Mouse (Mus musculus) small intestine, adult 2 months (tissue): ENCODE measurements around the gene Irak2. TPM values are rescaled to one million over a fixed set of nuclear protein-coding genes. Genes with fewer than 3 reads are reported as not detected.

Experiments
- H3K27ac ChIP-seq: fragments of 200-500 bp; 2 replicates; pipeline ENCODE4 v1.5.1; 2012; ENCODE audit warnings: low read depth, low read length, control low read depth, inconsistent platforms; ENCODE audit not compliant: insufficient read depth
- H3K27me3 ChIP-seq: fragments of 200-500 bp; 2 replicates; pipeline ENCODE4 v1.6.1; 2012; ENCODE audit warnings: mild to moderate bottlenecking, moderate library complexity, low read length, inconsistent platforms; ENCODE audit not compliant: control insufficient read depth, insufficient read depth
- H3K36me3 ChIP-seq: fragments of 200-500 bp; 2 replicates; pipeline ENCODE4 v1.6.1; 2012; ENCODE audit warnings: mild to moderate bottlenecking, low read length, control low read depth, inconsistent platforms; ENCODE audit not compliant: control insufficient read depth, insufficient read depth
- H3K4me1 ChIP-seq: fragments of 200-500 bp; 2 replicates; pipeline ENCODE4 v1.6.1; 2012; ENCODE audit warnings: low read length, inconsistent platforms, mixed read lengths; ENCODE audit not compliant: control insufficient read depth, insufficient read depth, insufficient read length
- H3K4me3 ChIP-seq: fragments of 200-500 bp; 2 replicates; pipeline ENCODE4 v1.5.1; 2012; ENCODE audit warnings: low read depth, mild to moderate bottlenecking, control low read depth, inconsistent platforms, low read length, moderate library complexity
- CTCF ChIP-seq: fragments of 200-500 bp; IDR thresholded peaks from 2 replicates; pipeline ENCODE4 v1.5.1; 2012; ENCODE audit warnings: low read depth, mild to moderate bottlenecking, control low read depth, inconsistent platforms, low read length, moderate library complexity, mixed read lengths; ENCODE audit not compliant: insufficient replicate concordance, insufficient read length; ENCODE audit errors: extremely low read depth
- POLR2A ChIP-seq: fragments of 200-500 bp; IDR thresholded peaks from 2 replicates; pipeline ENCODE4 v1.6.1; 2012; ENCODE audit warnings: low read depth, mild to moderate bottlenecking, control low read depth, inconsistent platforms, low read length, moderate library complexity
- WGBS: fragments of 180-500 bp; shearing (Covaris S2); methylation state at CpG from one replicate; pipeline ENCODE4 v1.1.7; 2018; 5-methylcytosine and 5-hydroxymethylcytosine counted together
- polyA plus RNA-seq: library from polyadenylated mRNA; depleted of rRNA; stranded (reverse); fragments of >200 nt; gene quantifications from 2 replicates; pipeline ENCODE4 v1.2.3, GENCODE M21; 2012

Gene Irak2
- polyA plus RNA-seq, 1 experiment = 97.6 TPM

GRCm38 (mm10) chr6:113604432-113605223 is 33.6 kb upstream of the Irak2 start, which contains the start of gene Brk1:
Gene Brk1, plus strand, starts transcription at chr6:113604772.
- WGBS = under 1% methylated on average over 63 of the region's 65 CpGs
- Histone ChIP-seq H3K27ac (peak within 1 kb of the TSS; percentile 48), H3K27me3 (no peaks in the 10 kb centered on the region), H3K4me3 (peak within 1 kb of the TSS; percentile 92), H3K36me3 (peaks cover 1% of the 10 kb centered on the region; the same call in 1 of the 2 replicates), H3K4me1 (peaks cover 9% of the 10 kb centered on the region; the same call in 1 of the 2 replicates)
- TF ChIP-seq POLR2A = peak; percentile 67; the same call in 1 of the 2 replicates
- TF ChIP-seq CTCF = peak; percentile 55; the same call in 1 of the 2 replicates

GRCm38 (mm10) chr6:113605224-113605545 is 33.1 kb upstream of the Irak2 start:
- Histone ChIP-seq H3K36me3 (peaks cover 1% of the 10 kb centered on the region; the same call in 1 of the 2 replicates), H3K4me3 (peak overlapping the region; percentile 92), H3K4me1 (peaks cover 9% of the 10 kb centered on the region; the same call in 1 of the 2 replicates), H3K27me3 (no peaks in the 10 kb centered on the region), H3K27ac (peak overlapping the region; percentile 29; the same call in 1 of the 2 replicates)
- 1% methylated on average over 10 of the region's 10 CpGs for WGBS
- no peak for TF ChIP-seq POLR2A
- peak; percentile 15; the same call in 1 of the 2 replicates for TF ChIP-seq CTCF

GRCm38 (mm10) chr6:113608871-113609270 is 29.4 kb upstream of the Irak2 start:
- no peak for TF ChIP-seq CTCF
- TF ChIP-seq POLR2A = no peak
- peaks cover 5% of the 10 kb centered on the region for H3K36me3 ChIP-seq
- WGBS = 26% methylated on average over 6 of the region's 6 CpGs
- no peak overlapping the region for H3K4me3 ChIP-seq
- no peak overlapping the region for H3K27ac ChIP-seq
- peaks cover 9% of the 10 kb centered on the region; the same call in 1 of the 2 replicates for H3K4me1 ChIP-seq
- H3K27me3 ChIP-seq = no peaks in the 10 kb centered on the region

- Histone ChIP-seq H3K4me1 (peaks cover 9% of the 10 kb centered on the region; the same call in 1 of the 2 replicates), H3K4me3 (no peak overlapping the region), H3K27me3 (no peaks in the 10 kb centered on the region), H3K36me3 (peaks cover 6% of the 10 kb centered on the region), H3K27ac (no peak overlapping the region)
- 56% methylated on average over 7 of the region's 7 CpGs for WGBS
- TF ChIP-seq CTCF (no peak), POLR2A (no peak)
Observed at GRCm38 (mm10) chr6:113609293-113609692, 29.0 kb upstream of the Irak2 start.

- Histone ChIP-seq H3K36me3 (peaks cover 24% of the 10 kb centered on the region), H3K27me3 (no peaks in the 10 kb centered on the region), H3K4me3 (no peak overlapping the region), H3K4me1 (peaks cover 2% of the 10 kb centered on the region; the same call in 1 of the 2 replicates), H3K27ac (no peak overlapping the region)
- WGBS = 86% methylated on average over 8 of the region's 8 CpGs
- TF ChIP-seq CTCF (no peak), POLR2A (no peak)
Observed at GRCm38 (mm10) chr6:113612258-113612969, 25.9 kb upstream of the Irak2 start.

GRCm38 (mm10) chr6:113614152-113614551 is 24.1 kb upstream of the Irak2 start:
- Histone ChIP-seq H3K36me3 (peaks cover 25% of the 10 kb centered on the region), H3K4me1 (peaks cover 2% of the 10 kb centered on the region; the same call in 1 of the 2 replicates), H3K4me3 (no peak overlapping the region), H3K27ac (peak overlapping the region; percentile 49; the same call in 1 of the 2 replicates), H3K27me3 (no peaks in the 10 kb centered on the region)
- WGBS = 82% methylated on average over 7 of the region's 7 CpGs
- TF ChIP-seq POLR2A (no peak), CTCF (no peak)

- Histone ChIP-seq H3K27me3 (no peaks in the 10 kb centered on the region), H3K27ac (no peak overlapping the region), H3K4me3 (no peak overlapping the region), H3K36me3 (peaks cover 25% of the 10 kb centered on the region), H3K4me1 (peaks cover 2% of the 10 kb centered on the region; the same call in 1 of the 2 replicates)
- WGBS = 96% methylated on average over 8 of the region's 8 CpGs
- no peak for TF ChIP-seq POLR2A
- TF ChIP-seq CTCF = no peak
Observed at GRCm38 (mm10) chr6:113614997-113615396, 23.3 kb upstream of the Irak2 start.
